Mouse (Mus musculus) cerebellum, adult 2 months (tissue): ENCODE data around the gene Thsd4. TPM values are rescaled to one million over a fixed set of nuclear protein-coding genes. Genes with fewer than 3 reads are reported as not detected.

Experiments used
- DNase-seq, 2 experiments: peaks; one replicate each; pipeline ENCODE4 v3.0.0; 2021
- H3K27ac ChIP-seq: fragments of 200-500 bp; 2 replicates; pipeline ENCODE4 v1.5.1; 2012; ENCODE audit warnings: low read length, control low read depth, inconsistent platforms; ENCODE audit not compliant: insufficient read depth
- H3K27me3 ChIP-seq: fragments of 200-500 bp; 2 replicates; pipeline ENCODE4 v1.6.1; 2012; ENCODE audit warnings: inconsistent platforms, mild to moderate bottlenecking, low read length, moderate library complexity; ENCODE audit not compliant: control insufficient read depth, insufficient read depth
- H3K4me1 ChIP-seq: fragments of 200-500 bp; 2 replicates; pipeline ENCODE4 v1.6.1; 2011; ENCODE audit warnings: low read length; ENCODE audit not compliant: control insufficient read depth, insufficient read depth
- H3K4me3 ChIP-seq: fragments of 200-500 bp; replicated peaks from 2 replicates; pipeline ENCODE3; 2011; ENCODE audit warnings: mild to moderate bottlenecking, low read depth, low read length, control low read depth; ENCODE audit not compliant: insufficient read depth
- CTCF ChIP-seq: fragments of 200-500 bp; IDR thresholded peaks from 2 replicates; pipeline ENCODE4 v1.5.1; 2011; ENCODE audit warnings: low read depth, mild to moderate bottlenecking, control low read depth, low read length, moderate library complexity, borderline replicate concordance; ENCODE audit not compliant: insufficient read depth
- POLR2A ChIP-seq: fragments of 200-500 bp; IDR thresholded peaks from 2 replicates; pipeline ENCODE4 v1.6.1; 2011; ENCODE audit warnings: low read length, control low read depth, borderline replicate concordance; ENCODE audit not compliant: insufficient read depth
- WGBS: fragments of 180-500 bp; shearing (Covaris S2); methylation state at CpG from one replicate; pipeline ENCODE4 v1.1.7; 2018; 5-methylcytosine and 5-hydroxymethylcytosine counted together
- polyA plus RNA-seq: library from polyadenylated mRNA; depleted of rRNA; stranded (reverse); fragments of >200 nt; gene quantifications from 2 replicates; pipeline ENCODE4 v1.2.3, GENCODE M21; 2012

The Thsd4 gene
- polyA plus RNA-seq, 1 experiment, result 2.7 TPM

DNA sequence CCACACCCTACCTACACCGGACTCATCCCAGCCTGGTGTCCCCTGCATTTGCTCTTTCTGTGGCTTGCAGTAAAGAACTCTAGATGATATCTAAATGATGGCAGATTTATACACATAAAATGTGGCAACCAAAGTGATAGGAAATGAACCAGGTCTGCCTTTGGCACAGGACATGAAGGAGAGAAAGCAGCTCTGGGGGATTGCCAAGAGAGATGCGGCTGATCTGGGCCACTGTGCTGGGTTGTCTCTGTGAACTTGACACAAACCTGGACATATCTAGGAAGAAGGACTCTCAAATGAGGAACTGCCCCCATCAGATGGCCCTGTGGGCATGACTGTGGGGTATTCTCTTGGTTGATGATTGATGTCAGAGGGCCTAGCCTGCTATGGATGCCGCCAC, 85.6 kb downstream of the Thsd4 start:
- H3K4me1 ChIP-seq, result peaks cover 7% of the 10 kb centered on the region
- H3K27ac ChIP-seq, result no peak overlapping the region
- H3K27me3 ChIP-seq, result no peaks in the 10 kb centered on the region
- no peak for TF ChIP-seq CTCF
- no peak for TF ChIP-seq POLR2A
- no peak for DNase-seq
- 72% methylated on average over 3 of the region's 3 CpGs for WGBS
- H3K4me3 ChIP-seq, result no peak overlapping the region

GRCm38 (mm10) chr9:60434093-60434492, 87.8 kb downstream of the Thsd4 start:
- Histone ChIP-seq H3K4me3 (no peak overlapping the region), H3K4me1 (peaks cover 7% of the 10 kb centered on the region), H3K27me3 (no peaks in the 10 kb centered on the region), H3K27ac (no peak overlapping the region)
- 42% methylated on average over 2 of the region's 2 CpGs for WGBS
- no peak for TF ChIP-seq POLR2A
- no peak for TF ChIP-seq CTCF
- no peak for DNase-seq

DNA sequence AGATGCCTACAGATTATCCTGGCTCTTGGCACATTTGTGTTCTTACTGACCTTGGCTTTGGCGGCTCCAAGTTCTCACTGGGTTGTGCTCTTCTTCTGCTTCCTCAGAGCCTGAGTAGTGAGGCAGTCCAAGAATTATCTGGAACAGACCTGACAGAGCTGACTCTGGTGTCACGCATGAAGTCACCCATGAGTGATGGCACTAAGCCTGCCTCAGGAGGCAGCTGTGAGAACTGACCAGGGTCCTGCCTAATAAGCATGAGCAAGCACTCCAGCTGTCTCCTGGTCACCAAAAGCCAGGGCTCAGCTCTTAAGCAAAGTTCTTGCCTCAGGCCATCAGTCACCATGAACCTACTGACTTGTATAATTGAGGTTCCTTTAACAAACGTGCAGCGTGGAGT, 89.9 kb downstream of the Thsd4 start:
- WGBS, result 68% methylated on average over 4 of the region's 4 CpGs
- H3K4me3 ChIP-seq, result no peak overlapping the region

GRCm38 (mm10) chr9:60430017-60430416, 91.8 kb downstream of the Thsd4 start:
- no peak for DNase-seq
- WGBS, result 82% methylated on average over 4 of the region's 4 CpGs
- H3K4me1 ChIP-seq, result no peaks in the 10 kb centered on the region; the same call in 1 of the 2 replicates
- H3K4me3 ChIP-seq, result no peak overlapping the region
- no peak overlapping the region for H3K27ac ChIP-seq
- TF ChIP-seq POLR2A, result no peak
- TF ChIP-seq CTCF, result no peak
- no peaks in the 10 kb centered on the region for H3K27me3 ChIP-seq

More for the DNA sequence above, 89.9 kb downstream of the Thsd4 start:
- Histone ChIP-seq H3K4me1 (peaks cover 7% of the 10 kb centered on the region), H3K27ac (no peak overlapping the region), H3K27me3 (no peaks in the 10 kb centered on the region)
- TF ChIP-seq POLR2A (no peak), CTCF (no peak)
- no peak for DNase-seq

DNA sequence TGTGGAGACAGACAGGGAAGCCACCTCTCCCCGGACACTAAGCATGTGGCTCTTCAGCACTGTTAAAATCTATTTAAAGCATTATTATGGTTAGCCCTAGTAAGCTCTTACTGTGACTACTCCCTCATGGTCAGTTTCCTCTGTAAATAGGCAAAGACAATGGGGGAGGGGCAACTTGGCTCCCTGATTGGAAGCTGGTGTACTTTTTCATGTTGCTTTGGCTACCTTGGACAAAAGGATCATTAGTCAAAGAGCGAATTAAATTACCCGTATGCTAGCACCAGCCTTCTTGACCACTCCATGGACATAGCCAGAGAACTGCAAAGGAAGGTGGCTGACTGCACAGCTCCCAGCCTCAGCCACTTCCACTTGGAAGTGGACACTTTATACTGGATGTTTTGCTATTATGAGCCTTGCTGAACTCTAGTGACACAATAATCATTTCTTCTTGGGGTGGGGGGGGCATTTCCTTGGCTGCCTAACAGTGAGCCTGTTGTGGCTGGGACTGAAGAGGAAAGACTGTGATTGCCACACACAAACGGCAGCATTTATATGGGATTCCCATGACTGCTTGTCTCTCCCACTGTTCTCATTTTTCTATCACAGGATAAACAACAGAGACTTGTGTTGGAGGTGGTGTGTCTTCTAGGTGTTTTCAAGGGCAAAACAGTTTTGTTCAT, 107.6 kb downstream of the Thsd4 start:
- H3K27me3 ChIP-seq, result no peaks in the 10 kb centered on the region
- no peak overlapping the region for H3K4me3 ChIP-seq
- TF ChIP-seq POLR2A (no peak), CTCF (no peak)
- H3K27ac ChIP-seq, result no peak overlapping the region
- H3K4me1 ChIP-seq, result peaks cover 9% of the 10 kb centered on the region
- no peak for DNase-seq
- WGBS, result 64% methylated on average over 4 of the region's 4 CpGs

GRCm38 (mm10) chr9:60410872-60411635, 110.8 kb downstream of the Thsd4 start:
- DNase-seq, result peak; percentile 32 to 46
- Histone ChIP-seq H3K27me3 (no peaks in the 10 kb centered on the region), H3K27ac (no peak overlapping the region), H3K4me3 (no peak overlapping the region), H3K4me1 (peaks cover 9% of the 10 kb centered on the region)
- 29% methylated on average over 17 of the region's 17 CpGs for WGBS
- TF ChIP-seq POLR2A (no peak), CTCF (no peak)

DNA sequence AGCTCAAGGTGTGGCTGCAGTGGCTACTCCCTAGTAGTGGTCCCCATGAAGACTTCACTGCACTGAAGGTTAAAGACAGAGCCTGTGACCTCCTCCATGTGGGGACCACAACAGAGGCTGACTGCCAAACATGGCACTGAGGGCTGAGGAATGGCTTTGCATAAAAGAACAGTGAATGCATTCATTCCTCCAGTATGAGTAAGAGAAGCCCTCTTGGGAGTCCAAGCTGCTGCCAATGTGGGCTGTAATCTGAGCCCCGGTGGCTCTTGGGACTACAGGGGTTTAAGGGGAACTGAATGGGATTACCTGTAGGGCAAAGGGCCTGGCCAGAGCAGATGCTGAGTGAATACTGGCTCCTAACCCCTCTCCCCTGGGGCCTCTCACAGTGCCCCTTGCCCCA, 114.5 kb downstream of the Thsd4 start:
- 33% methylated on average over 1 of the region's 1 CpGs for WGBS

GRCm38 (mm10) chr9:60405777-60406176, 116.1 kb downstream of the Thsd4 start:
- DNase-seq, result no peak
- Histone ChIP-seq H3K27ac (no peak overlapping the region), H3K27me3 (no peaks in the 10 kb centered on the region), H3K4me1 (peaks cover 2% of the 10 kb centered on the region), H3K4me3 (no peak overlapping the region)
- TF ChIP-seq CTCF (no peak), POLR2A (no peak)
- WGBS, result 93% methylated on average over 7 of the region's 7 CpGs

More for the DNA sequence above, 114.5 kb downstream of the Thsd4 start:
- TF ChIP-seq CTCF, result no peak
- no peak for TF ChIP-seq POLR2A
- Histone ChIP-seq H3K27ac (no peak overlapping the region), H3K27me3 (no peaks in the 10 kb centered on the region), H3K4me1 (peaks cover 9% of the 10 kb centered on the region), H3K4me3 (no peak overlapping the region)
- no peak for DNase-seq
